Mouse (Mus musculus) lung, embryonic 15.5 days (tissue): ENCODE results near the gene Snx14. TPM values are rescaled to one million over a fixed set of nuclear protein-coding genes. Genes with fewer than 3 reads are reported as not detected.

Experiments
- ATAC-seq: fragments of 200-750 bp; cut with Nextera tagmentation; 2 replicates; pipeline ENCODE4 v1.8.0; 2017; ENCODE audit warnings: moderate number of reproducible peaks, borderline replicate concordance; ENCODE audit not compliant: low FRiP score, low TSS enrichment; ENCODE audit errors: extremely low read depth
- H3K27ac ChIP-seq: fragments of 300-500 bp; sonication (generic); 2 replicates; pipeline ENCODE4 v1.5.1; 2015; ENCODE audit warnings: moderate library complexity, mild to moderate bottlenecking, inconsistent platforms
- H3K27me3 ChIP-seq: fragments of 300-500 bp; sonication (generic); 2 replicates; pipeline ENCODE4 v1.6.1; 2015; ENCODE audit warnings: inconsistent platforms
- H3K36me3 ChIP-seq: fragments of 300-500 bp; sonication (generic); 2 replicates; pipeline ENCODE4 v1.6.1; 2015; ENCODE audit warnings: inconsistent platforms
- H3K4me1 ChIP-seq: fragments of 300-500 bp; sonication (generic); 2 replicates; pipeline ENCODE4 v1.6.1; 2015; ENCODE audit warnings: inconsistent platforms
- H3K4me2 ChIP-seq: fragments of 300-500 bp; sonication (generic); 2 replicates; pipeline ENCODE4 v1.6.1; 2015; ENCODE audit warnings: inconsistent platforms, mild to moderate bottlenecking, moderate library complexity
- H3K4me3 ChIP-seq: fragments of 300-500 bp; sonication (generic); 2 replicates; pipeline ENCODE4 v1.5.1; 2015; ENCODE audit warnings: mild to moderate bottlenecking, inconsistent platforms
- H3K9ac ChIP-seq: fragments of 300-500 bp; sonication (generic); 2 replicates; pipeline ENCODE4 v1.6.1; 2015; ENCODE audit warnings: inconsistent platforms
- H3K9me3 ChIP-seq: fragments of 300-500 bp; sonication (generic); 2 replicates; pipeline ENCODE4 v1.6.1; 2016; ENCODE audit warnings: inconsistent platforms
- WGBS: fragments of 180-500 bp; shearing (Covaris S2); methylation state at CpG from one replicate; pipeline ENCODE4 v1.1.7; 2015; 5-methylcytosine and 5-hydroxymethylcytosine counted together
- polyA plus RNA-seq: library from polyadenylated mRNA; unstranded; fragments of >200 nt; fragmentation: Nextera tagmentation; extraction: Ambion mirVana; gene quantifications from 2 replicates; pipeline ENCODE4 v1.2.1, GENCODE M21; 2015

Gene Snx14
- polyA plus RNA-seq, 1 experiment from 2014 or later, result 27.5 TPM

DNA sequence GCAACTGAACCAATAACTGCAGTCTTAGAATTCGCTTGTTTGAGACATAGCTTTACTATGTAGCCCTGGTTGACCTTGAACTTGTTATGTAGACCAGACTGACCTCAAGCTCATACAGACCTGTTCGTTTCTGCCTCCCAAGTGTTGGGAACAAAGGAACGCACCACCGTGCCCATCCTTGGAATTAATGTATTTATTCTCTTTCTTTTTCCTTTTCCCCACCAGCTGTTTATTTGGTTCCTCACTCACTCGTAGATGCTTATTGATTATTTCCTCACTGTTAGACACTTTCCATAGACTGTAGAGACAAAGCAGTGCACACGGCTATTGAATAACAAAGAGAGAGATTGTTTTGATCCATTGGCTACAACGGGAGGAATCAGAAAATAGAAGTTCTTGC is 96.5 kb downstream of the Snx14 start:
- Histone ChIP-seq H3K36me3 (no peaks in the 10 kb centered on the region), H3K9me3 (no peaks in the 10 kb centered on the region; the same call in 1 of the 2 replicates), H3K27ac (no peak overlapping the region), H3K27me3 (no peaks in the 10 kb centered on the region), H3K4me3 (no peak overlapping the region), H3K9ac (no peak overlapping the region), H3K4me1 (no peaks in the 10 kb centered on the region), H3K4me2 (no peak overlapping the region)
- ATAC-seq, result no peak
- 81% methylated on average over 7 of the region's 7 CpGs for WGBS

GRCm38 (mm10) chr9:88340819-88341218 is 97.9 kb downstream of the Snx14 start:
- Histone ChIP-seq H3K27me3 (no peaks in the 10 kb centered on the region), H3K4me3 (no peak overlapping the region), H3K9ac (no peak overlapping the region), H3K4me1 (no peaks in the 10 kb centered on the region), H3K4me2 (no peak overlapping the region), H3K27ac (no peak overlapping the region), H3K36me3 (no peaks in the 10 kb centered on the region), H3K9me3 (no peaks in the 10 kb centered on the region; the same call in 1 of the 2 replicates)
- ATAC-seq, result no peak
- WGBS, result 73% methylated on average over 3 of the region's 3 CpGs

DNA sequence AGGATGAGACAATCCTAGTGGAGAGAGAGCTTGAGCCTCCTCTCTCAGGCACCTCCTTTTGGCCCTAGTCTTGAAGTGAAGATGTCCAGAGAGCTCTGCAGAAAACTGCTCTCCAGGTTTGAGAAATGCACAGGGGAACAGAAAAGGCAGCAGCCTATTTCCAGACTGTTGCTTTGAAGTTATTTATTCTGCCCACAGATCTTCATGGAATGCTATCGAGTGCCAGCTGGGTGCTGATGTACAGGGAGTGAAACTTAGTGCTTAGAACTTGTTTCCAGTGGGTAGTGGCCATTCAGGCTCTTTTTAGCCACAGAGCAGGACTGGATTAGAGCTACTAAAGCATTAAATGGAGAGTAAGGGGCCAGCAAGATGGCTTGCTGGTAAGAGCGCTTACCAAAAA is 102.9 kb downstream of the Snx14 start:
- H3K9me3 ChIP-seq, result no peaks in the 10 kb centered on the region
- ATAC-seq, result no peak
- H3K27me3 ChIP-seq, result no peaks in the 10 kb centered on the region
- H3K4me2 ChIP-seq, result no peak overlapping the region
- no peaks in the 10 kb centered on the region for H3K4me1 ChIP-seq
- H3K9ac ChIP-seq, result no peak overlapping the region
- H3K36me3 ChIP-seq, result no peaks in the 10 kb centered on the region
- WGBS, result 61% methylated on average over 2 of the region's 2 CpGs
- no peak overlapping the region for H3K27ac ChIP-seq
- no peak overlapping the region for H3K4me3 ChIP-seq

- WGBS, result 44% methylated on average over 3 of the region's 3 CpGs
- ATAC-seq, result no peak
- H3K27ac ChIP-seq, result no peak overlapping the region
Observed at GRCm38 (mm10) chr9:88332447-88332846, 106.3 kb downstream of the Snx14 start.

DNA sequence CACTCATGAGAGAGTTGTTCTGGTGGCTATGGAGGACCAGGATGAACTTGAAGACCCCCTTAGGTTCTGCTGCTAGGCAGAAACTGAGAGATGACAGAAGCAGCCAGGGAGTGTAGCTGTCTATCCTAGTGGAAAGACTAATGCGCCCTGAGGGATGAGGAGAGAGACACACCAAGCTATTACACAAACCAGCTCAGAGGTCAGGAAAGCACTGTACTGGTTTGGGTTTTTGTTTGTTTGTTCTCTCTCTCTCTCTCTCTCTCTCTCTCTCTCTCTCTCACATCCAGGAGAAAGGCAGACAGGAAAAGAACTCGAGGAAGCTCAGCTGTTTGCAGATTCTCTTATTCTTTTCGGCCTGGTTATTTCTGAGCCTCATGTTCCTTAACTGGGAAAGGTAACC is 108.4 kb downstream of the Snx14 start:
- Histone ChIP-seq H3K4me1 (peaks cover 8% of the 10 kb centered on the region; the same call in 1 of the 2 replicates), H3K4me3 (no peak overlapping the region), H3K27me3 (peaks cover 20% of the 10 kb centered on the region; the same call in 1 of the 2 replicates), H3K9me3 (no peaks in the 10 kb centered on the region), H3K9ac (no peak overlapping the region), H3K4me2 (no peak overlapping the region), H3K36me3 (no peaks in the 10 kb centered on the region), H3K27ac (no peak overlapping the region)
- ATAC-seq, result no peak
- 49% methylated on average over 3 of the region's 3 CpGs for WGBS

More at GRCm38 (mm10) chr9:88332447-88332846, 106.3 kb downstream of the Snx14 start:
- Histone ChIP-seq H3K4me3 (no peak overlapping the region), H3K27me3 (peaks cover 14% of the 10 kb centered on the region; the same call in 1 of the 2 replicates), H3K4me2 (no peak overlapping the region), H3K4me1 (peaks cover 4% of the 10 kb centered on the region; the same call in 1 of the 2 replicates), H3K36me3 (no peaks in the 10 kb centered on the region), H3K9me3 (no peaks in the 10 kb centered on the region), H3K9ac (no peak overlapping the region)

GRCm38 (mm10) chr9:88329166-88329748 is 109.5 kb downstream of the Snx14 start:
- Histone ChIP-seq H3K4me3 (no peak overlapping the region), H3K27ac (0 out of 2 replicates have a peak overlapping the region, but pooled peaks have one; percentile 4), H3K9ac (no peak overlapping the region), H3K4me2 (0 out of 2 replicates have a peak overlapping the region, but pooled peaks have one; percentile 10), H3K27me3 (peaks cover 20% of the 10 kb centered on the region; the same call in 1 of the 2 replicates), H3K4me1 (peaks cover 8% of the 10 kb centered on the region; the same call in 1 of the 2 replicates), H3K36me3 (no peaks in the 10 kb centered on the region), H3K9me3 (no peaks in the 10 kb centered on the region)
- 30% methylated on average over 10 of the region's 10 CpGs for WGBS
- no peak for ATAC-seq

GRCm38 (mm10) chr9:88328666-88329065 is 110.1 kb downstream of the Snx14 start:
- WGBS, result 28% methylated on average over 5 of the region's 5 CpGs
- peak overlapping the region; percentile 33; the same call in 1 of the 2 replicates for H3K4me2 ChIP-seq
- H3K9ac ChIP-seq, result no peak overlapping the region
- ATAC-seq, result no peak
- H3K4me1 ChIP-seq, result peaks cover 8% of the 10 kb centered on the region; the same call in 1 of the 2 replicates
- H3K36me3 ChIP-seq, result no peaks in the 10 kb centered on the region
- no peak overlapping the region for H3K4me3 ChIP-seq
- peaks cover 20% of the 10 kb centered on the region; the same call in 1 of the 2 replicates for H3K27me3 ChIP-seq
- no peak overlapping the region for H3K27ac ChIP-seq
- no peaks in the 10 kb centered on the region for H3K9me3 ChIP-seq

DNA sequence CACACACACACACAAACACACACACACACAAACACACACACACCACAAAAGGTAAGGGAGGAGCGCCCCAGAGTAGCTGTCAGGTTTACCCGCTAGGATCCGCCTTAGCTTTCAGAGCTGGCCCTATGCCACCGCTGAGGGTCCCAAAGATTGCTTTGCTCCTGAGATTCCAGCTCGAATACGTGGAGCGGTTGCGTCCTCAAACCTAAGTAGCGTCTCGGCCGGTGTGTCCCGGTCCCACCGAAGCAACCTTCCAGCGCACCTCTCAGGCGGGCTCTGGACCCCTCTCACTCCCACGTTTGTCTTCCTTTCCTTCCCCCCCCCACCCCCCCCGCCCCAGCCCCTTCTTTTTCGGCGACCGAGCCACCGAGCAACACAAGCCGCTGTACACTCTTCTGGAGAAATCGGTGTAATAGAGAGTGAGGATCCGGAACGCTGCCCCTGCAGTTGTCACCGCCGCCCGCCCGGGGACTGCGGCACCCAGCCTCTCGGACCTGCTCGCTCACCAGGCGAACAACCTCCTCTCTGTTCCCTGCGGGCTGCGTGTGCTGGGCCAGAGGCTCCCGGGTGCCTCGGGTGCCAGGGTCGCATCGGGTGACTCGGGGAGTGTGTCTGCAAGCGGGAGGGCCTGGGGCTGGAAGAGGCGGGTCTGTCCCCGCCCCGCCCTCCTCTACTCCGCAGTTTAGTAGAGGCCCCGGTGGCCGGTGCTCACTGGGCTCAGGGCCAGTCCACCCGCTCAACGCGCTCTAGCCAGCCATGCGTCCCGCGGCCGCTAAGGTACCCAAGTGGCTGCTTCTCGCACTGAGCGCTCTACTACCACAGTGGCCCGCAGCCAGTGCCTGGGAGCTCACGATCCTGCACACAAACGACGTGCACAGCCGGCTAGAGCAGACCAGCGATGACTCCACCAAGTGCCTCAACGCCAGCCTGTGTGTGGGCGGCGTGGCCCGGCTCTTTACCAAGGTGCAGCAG is 111.5 kb downstream of the Snx14 start, which contains the start of gene Nt5e:
Gene Nt5e (plus strand): TSS at position 268 of the 972 bp plus-strand sequence.
- H3K4me2 ChIP-seq, result peak within 1 kb of the TSS; percentile 98
- H3K4me3 ChIP-seq, result peak within 1 kb of the TSS; percentile 55
- H3K36me3 ChIP-seq, result no peaks in the 10 kb centered on the region
- ATAC-seq, result peak; percentile 90
- no peaks in the 10 kb centered on the region for H3K9me3 ChIP-seq
- H3K27ac ChIP-seq, result no peak within 1 kb of the TSS
- under 1% methylated on average over 65 of the region's 66 CpGs for WGBS
- peaks cover 20% of the 10 kb centered on the region; the same call in 1 of the 2 replicates for H3K27me3 ChIP-seq
- H3K9ac ChIP-seq, result peak within 1 kb of the TSS; percentile 46; the same call in 1 of the 2 replicates
- H3K4me1 ChIP-seq, result peaks cover 8% of the 10 kb centered on the region; the same call in 1 of the 2 replicates

Other genes starting within 250 kb of the Snx14 start
- gene Nt5e, start 111.8 kb downstream of the Snx14 start, polyA plus RNA-seq, result 3.4 and 3.6 TPM in 2 replicates
- 0.62 TPM in 1 of 2 replicates, not detected in the other for gene Gm20537, start 17.7 kb upstream of the Snx14 start, polyA plus RNA-seq
- gene Syncrip, start 43.6 kb upstream of the Snx14 start, polyA plus RNA-seq, result 96.0 and 108 TPM in 2 replicates
- 11.1 and 12.0 TPM in 2 replicates for gene Zfp949, start 109.1 kb upstream of the Snx14 start, polyA plus RNA-seq
- 0.12 and 0.35 TPM in 2 replicates for gene Trim43a, start 141.9 kb upstream of the Snx14 start, polyA plus RNA-seq